Mouse (Mus musculus) lung, postnatal 0 days (tissue): ENCODE results near the gene Vps37b.

ENCODE experiments used
- CTCF ChIP-seq: IDR thresholded peaks from 2 replicates; pipeline ENCODE4 v1.5.1; 2016; ENCODE audit warnings: antibody characterized with exemption, mild to moderate bottlenecking
- EP300 ChIP-seq: IDR thresholded peaks from 2 replicates; pipeline ENCODE4 v1.6.1; 2016; ENCODE audit warnings: antibody characterized with exemption, mild to moderate bottlenecking, control low read depth

DNA sequence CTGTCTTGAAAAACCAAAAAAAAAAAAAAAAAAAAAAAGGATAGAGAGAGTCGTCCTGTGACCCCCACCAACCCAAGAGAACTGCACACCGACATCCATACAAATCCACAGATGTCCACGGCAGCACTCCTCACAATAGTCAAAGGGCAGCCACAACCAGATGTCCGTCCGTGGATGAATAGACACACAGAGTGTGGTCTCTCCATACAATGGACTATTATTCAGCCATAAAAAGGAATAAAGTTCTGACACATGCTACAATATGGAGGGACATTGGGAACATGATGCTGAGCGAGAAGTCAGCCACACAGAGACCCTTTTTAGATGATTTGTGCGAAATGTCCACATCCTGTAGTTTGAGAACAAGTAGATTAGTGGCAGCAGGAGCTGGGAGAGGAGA, 26.7 kb upstream of the Vps37b start:
- TF ChIP-seq CTCF, result no peak
- no peak for TF ChIP-seq EP300
